1 mouse cellular context compared by ENCODE assay signal in the genomic region with DNA sequence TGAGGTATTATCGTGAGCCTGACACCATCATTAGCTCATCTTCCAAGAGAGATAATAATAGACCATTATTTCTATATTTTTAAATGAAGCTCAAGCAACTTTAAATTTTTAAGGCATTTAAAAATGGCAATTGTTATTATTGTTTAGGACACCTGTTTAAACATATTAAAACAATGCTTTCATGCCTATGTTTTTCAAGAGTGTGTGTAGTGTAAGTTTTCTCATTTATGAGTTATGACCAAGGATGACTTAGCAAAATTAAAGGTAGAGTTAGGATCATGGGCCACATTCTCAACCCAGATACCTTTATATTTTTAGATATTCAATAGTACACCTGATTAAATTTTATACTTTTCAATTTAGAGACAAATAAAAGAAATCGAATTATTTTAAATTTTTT.
TF ChIP-seq lines count a peak whose summit lies in the region.

No protein-coding gene starts in this region.

TF ChIP-seq in MEL, 35 proteins besides CTCF, POLR2A, EP300 and RAD21 (continued from another document):
- TF ChIP-seq RCOR1 (IDR thresholded peaks at IDR 0.05; ENCODE audit: low read depth, low read length) = 0 out of 2 replicates have a peak, but pooled peaks have one; percentile 9
- TF ChIP-seq CHD1 (IDR thresholded peaks at IDR 0.05; ENCODE audit: low read depth, low read length) = peak; percentile 39; the same call in 1 of the 2 replicates
- TF ChIP-seq MYB (IDR thresholded peaks at IDR 0.05; ENCODE audit: low read depth, low read length) = no peak
- no peak for TF ChIP-seq POLR2AphosphoS2 (IDR thresholded peaks at IDR 0.05; ENCODE audit: low read length)
- TF ChIP-seq NELFE (IDR thresholded peaks at IDR 0.05; ENCODE audit: low read depth, low read length) = no peak
